Mouse (Mus musculus) MEL (cell line): ENCODE measurements around the gene Sult1d1. TPM values are rescaled to one million over a fixed set of nuclear protein-coding genes. Genes with fewer than 3 reads are reported as not detected.

ENCODE experiments used
- DNase-seq: peaks from one replicate; pipeline ENCODE4 v3.0.0; 2011; ENCODE audit warnings: low read depth, low spot score
- H3K27ac ChIP-seq: 2 replicates; pipeline ENCODE4 v1.5.1; 2012; ENCODE audit warnings: low read depth, mild to moderate bottlenecking, control low read depth, low read length, moderate library complexity; ENCODE audit not compliant: control insufficient read depth
- H3K27me3 ChIP-seq, 2 experiments: fragments of 150-350 bp in 1 of 2; sonication (generic) in 1 of 2; 2 replicates each; pipeline ENCODE4 v1.6.1; 2012; ENCODE audit warnings: low read length in 2 of 2, mild to moderate bottlenecking in 2 of 2, improper control_type of control experiment in 1 of 2, moderate library complexity in 1 of 2; ENCODE audit not compliant: insufficient read depth in 2 of 2, control insufficient read depth in 1 of 2
- H3K36me3 ChIP-seq, 2 experiments: 2 replicates each; pipeline ENCODE4 v1.6.1; 2012 to 2014; ENCODE audit warnings: low read length in 2 of 2, improper control_type of control experiment in 1 of 2, inconsistent platforms in 1 of 2, mild to moderate bottlenecking in 1 of 2; ENCODE audit not compliant: insufficient read depth in 2 of 2, control insufficient read depth in 1 of 2
- H3K4me1 ChIP-seq, 2 experiments: fragments of 150-350 bp in 1 of 2; sonication (generic) in 1 of 2; 2 replicates each; pipeline ENCODE4 v1.6.1; 2012; ENCODE audit warnings: low read length in 2 of 2, improper control_type of control experiment in 1 of 2, mild to moderate bottlenecking in 1 of 2; ENCODE audit not compliant: insufficient read depth in 2 of 2, control insufficient read depth in 1 of 2
- H3K4me3 ChIP-seq, 2 experiments: fragments of 150-350 bp in 1 of 2; sonication (generic) in 1 of 2; 2 replicates each; pipeline ENCODE4 v1.5.1; 2012; ENCODE audit warnings: low read depth in 2 of 2, low read length in 2 of 2, mild to moderate bottlenecking in 2 of 2, moderate library complexity in 2 of 2, control low read depth in 1 of 2, improper control_type of control experiment in 1 of 2; ENCODE audit not compliant: control insufficient read depth in 1 of 2, insufficient read depth in 1 of 2
- H3K79me2 ChIP-seq: 2 replicates; pipeline ENCODE4 v1.6.1; 2012; ENCODE audit warnings: mild to moderate bottlenecking, low read length, moderate library complexity; ENCODE audit not compliant: control insufficient read depth, poor library complexity, insufficient read depth
- H3K9ac ChIP-seq: 2 replicates; pipeline ENCODE4 v1.6.1; 2012; ENCODE audit warnings: low read depth, mild to moderate bottlenecking, control low read depth, low read length, moderate library complexity; ENCODE audit not compliant: control insufficient read depth, poor library complexity, severe bottlenecking
- H3K9me3 ChIP-seq: fragments of 150-350 bp; sonication (generic); replicated peaks from 2 replicates; pipeline ENCODE4 v1.6.1; 2012; ENCODE audit warnings: mild to moderate bottlenecking, low read length, improper control_type of control experiment, moderate library complexity; ENCODE audit not compliant: insufficient read depth
- BHLHE40 ChIP-seq: IDR thresholded peaks from 2 replicates; pipeline ENCODE4 v1.6.1; 2012; ENCODE audit warnings: low read depth, mild to moderate bottlenecking, inconsistent platforms, low read length, improper control_type of control experiment, borderline replicate concordance
- CHD1 ChIP-seq: IDR thresholded peaks from 2 replicates; pipeline ENCODE4 v1.6.1; 2012; ENCODE audit warnings: low read depth, mild to moderate bottlenecking, inconsistent platforms, low read length, improper control_type of control experiment
- E2F4 ChIP-seq: IDR thresholded peaks from 2 replicates; pipeline ENCODE4 v1.6.1; 2011; ENCODE audit warnings: low read depth, low read length, improper control_type of control experiment, borderline replicate concordance
- EP300 ChIP-seq, 2 experiments: IDR thresholded peaks; 2 replicates each; pipeline ENCODE4 v1.6.1; 2011; ENCODE audit warnings: improper control_type of control experiment in 2 of 2, low read length in 2 of 2, low read depth in 1 of 2, mild to moderate bottlenecking in 1 of 2
- GATA1 ChIP-seq: IDR thresholded peaks from 2 replicates; pipeline ENCODE4 v1.6.1; 2011; ENCODE audit warnings: low read depth, low read length, improper control_type of control experiment
- KAT2A ChIP-seq: conservative IDR thresholded peaks from 2 replicates; pipeline ENCODE4 v1.6.1; 2012; ENCODE audit warnings: low read depth, low read length, improper control_type of control experiment, inconsistent platforms
- MAZ ChIP-seq: IDR thresholded peaks from 2 replicates; pipeline ENCODE4 v1.6.1; 2012; ENCODE audit warnings: low read depth, mild to moderate bottlenecking, inconsistent platforms, low read length, improper control_type of control experiment
- NRF1 ChIP-seq: IDR thresholded peaks from 2 replicates; pipeline ENCODE4 v1.6.1; 2014; ENCODE audit warnings: low read depth, mild to moderate bottlenecking, inconsistent platforms, low read length, improper control_type of control experiment, moderate library complexity; ENCODE audit not compliant: poor library complexity, insufficient read depth, severe bottlenecking
- POLR2A ChIP-seq, 2 experiments: IDR thresholded peaks; 2 replicates each; pipeline ENCODE4 v1.6.1; 2011 to 2012; ENCODE audit warnings: low read length in 2 of 2, mild to moderate bottlenecking in 2 of 2, control low read depth in 1 of 2, improper control_type of control experiment in 1 of 2, low read depth in 1 of 2, moderate library complexity in 1 of 2; ENCODE audit not compliant: control insufficient read depth in 1 of 2, insufficient read depth in 1 of 2, poor library complexity in 1 of 2
- POLR2AphosphoS2 ChIP-seq: IDR thresholded peaks from 2 replicates; pipeline ENCODE4 v1.6.1; 2011; ENCODE audit warnings: low read length, improper control_type of control experiment
- POLR2AphosphoS5 ChIP-seq: IDR thresholded peaks from 2 replicates; pipeline ENCODE4 v1.6.1; 2012; ENCODE audit warnings: low read depth, borderline replicate concordance, mild to moderate bottlenecking, inconsistent platforms, low read length, moderate library complexity, mixed read lengths
- RCOR1 ChIP-seq: IDR thresholded peaks from 2 replicates; pipeline ENCODE4 v1.6.1; 2012; ENCODE audit warnings: low read depth, mild to moderate bottlenecking, inconsistent platforms, low read length, improper control_type of control experiment
- SIN3A ChIP-seq: IDR thresholded peaks from 2 replicates; pipeline ENCODE4 v1.6.1; 2012; ENCODE audit warnings: low read length, improper control_type of control experiment, inconsistent platforms
- SMC3 ChIP-seq: IDR thresholded peaks from 2 replicates; pipeline ENCODE4 v1.6.1; 2011; ENCODE audit warnings: low read depth, low read length, improper control_type of control experiment
- TBP ChIP-seq: IDR thresholded peaks from 2 replicates; pipeline ENCODE4 v1.8.0; 2011; ENCODE audit warnings: low read depth, low read length, improper control_type of control experiment
- UBTF ChIP-seq: IDR thresholded peaks from 2 replicates; pipeline ENCODE4 v1.6.1; 2012; ENCODE audit warnings: low read depth, mild to moderate bottlenecking, inconsistent platforms, low read length, improper control_type of control experiment, moderate library complexity, borderline replicate concordance; ENCODE audit not compliant: insufficient read depth
- USF2 ChIP-seq, 2 experiments: IDR thresholded peaks; 2 replicates each; pipeline ENCODE4 v1.6.1; 2011 to 2012; ENCODE audit warnings: improper control_type of control experiment in 2 of 2, low read length in 2 of 2, borderline replicate concordance in 1 of 2, inconsistent platforms in 1 of 2, low read depth in 1 of 2, mild to moderate bottlenecking in 1 of 2; ENCODE audit not compliant: insufficient read depth in 1 of 2
- ZC3H11A ChIP-seq: IDR thresholded peaks from 2 replicates; pipeline ENCODE4 v1.6.1; 2012; ENCODE audit warnings: low read depth, mild to moderate bottlenecking, inconsistent platforms, low read length, improper control_type of control experiment
- ZKSCAN1 ChIP-seq: IDR thresholded peaks from 2 replicates; pipeline ENCODE4 v1.6.1; 2012; ENCODE audit warnings: low read depth, mild to moderate bottlenecking, inconsistent platforms, low read length, improper control_type of control experiment, moderate library complexity
- polyA plus RNA-seq, 2 experiments: library from polyadenylated mRNA; stranded (reverse) in 1 of 2; unstranded in 1 of 2; fragments of >175 nt in 1 of 2; fragments of >200 nt in 1 of 2; gene quantifications; 2 replicates each; pipeline versions ENCODE4 v1.2.1 to v1.2.4; 2012; ENCODE audit warnings: low replicate concordance in 2 of 2, low read depth in 1 of 2; ENCODE audit not compliant: insufficient read length in 2 of 2, insufficient read depth in 1 of 2, missing spikeins in 1 of 2
- total RNA-seq: library from RNA; depleted of rRNA; stranded (reverse); fragments of 300-350 nt; gene quantifications from 2 replicates; pipeline ENCODE4 v1.2.3, GENCODE M21; 2012; rRNA removed

Gene Sult1d1
- total RNA-seq, result not detected in 2 replicates
- polyA plus RNA-seq, result not detected

- Histone ChIP-seq H3K36me3 (no peaks in the 10 kb centered on the region), H3K79me2 (no peaks in the 10 kb centered on the region), H3K4me3 (no peak within 1 kb of the TSS), H3K9ac (no peak within 1 kb of the TSS), H3K4me1 (no peaks in the 10 kb centered on the region), H3K27me3 (no peaks in the 10 kb centered on the region), H3K27ac (no peak within 1 kb of the TSS), H3K9me3 (no peaks in the 10 kb centered on the region)
- DNase-seq, result no peak
- no peak for TF ChIP-seq E2F4
- no peak for TF ChIP-seq POLR2AphosphoS2
- TF ChIP-seq KAT2A, result no peak
- TF ChIP-seq RCOR1, result no peak
- no peak for TF ChIP-seq SMC3
- TF ChIP-seq NRF1, result no peak
- TF ChIP-seq EP300 (IDR thresholded peaks at IDR 0.05; ENCODE audit: low read depth in 1 of 2, low read length in 2 of 2), result no peak
- TF ChIP-seq CHD1, result no peak
- TF ChIP-seq USF2 (IDR thresholded peaks at IDR 0.05; ENCODE audit: borderline replicate concordance in 1 of 2, insufficient read depth in 1 of 2, low read depth in 1 of 2, low read length in 2 of 2), result no peak
Measured at GRCm38 (mm10) chr5:87568845-87569244, at the start of gene Sult1d1. Gene Sult1d1 (minus strand): TSS chr5:87569027.

- Histone ChIP-seq H3K79me2 (no peaks in the 10 kb centered on the region), H3K27me3 (no peaks in the 10 kb centered on the region), H3K36me3 (no peaks in the 10 kb centered on the region), H3K27ac (no peak overlapping the region), H3K4me1 (no peaks in the 10 kb centered on the region), H3K9me3 (no peaks in the 10 kb centered on the region), H3K4me3 (no peak overlapping the region), H3K9ac (no peak overlapping the region)
- TF ChIP-seq TBP (no peak), POLR2A (IDR thresholded peaks at IDR 0.05; ENCODE audit: control insufficient read depth in 1 of 2, insufficient read depth in 1 of 2, low read depth in 1 of 2, low read length in 2 of 2, poor library complexity in 1 of 2) (no peak)
- no peak for DNase-seq
Measured at GRCm38 (mm10) chr5:87615128-87615390, 46.2 kb upstream of the Sult1d1 start.

- no peak for DNase-seq
- Histone ChIP-seq H3K9ac (no peak overlapping the region), H3K27ac (no peak overlapping the region), H3K79me2 (no peaks in the 10 kb centered on the region), H3K4me3 (no peak overlapping the region)
- no peak for TF ChIP-seq BHLHE40
- no peak for TF ChIP-seq ZKSCAN1
- TF ChIP-seq UBTF, result no peak
- TF ChIP-seq E2F4, result no peak
- no peak for TF ChIP-seq EP300 (IDR thresholded peaks at IDR 0.05; ENCODE audit: low read depth in 1 of 2, low read length in 2 of 2)
- no peak for TF ChIP-seq NRF1
- TF ChIP-seq GATA1, result no peak
- TF ChIP-seq POLR2AphosphoS5, result no peak
- TF ChIP-seq ZC3H11A, result no peak
- TF ChIP-seq USF2 (IDR thresholded peaks at IDR 0.05; ENCODE audit: borderline replicate concordance in 1 of 2, insufficient read depth in 1 of 2, low read depth in 1 of 2, low read length in 2 of 2), result no peak
- no peak for TF ChIP-seq MAZ
- no peak for TF ChIP-seq TBP
- no peak for TF ChIP-seq SIN3A
- no peak for TF ChIP-seq KAT2A
- no peak for TF ChIP-seq CHD1
- TF ChIP-seq, all 39 proteins: peak for 0
- H3K36me3 ChIP-seq, result no peaks in the 10 kb centered on the region
- no peaks in the 10 kb centered on the region for H3K4me1 ChIP-seq
- H3K9me3 ChIP-seq, result no peaks in the 10 kb centered on the region
- no peaks in the 10 kb centered on the region for H3K27me3 ChIP-seq
Measured at GRCm38 (mm10) chr5:87614364-87615127, 45.7 kb upstream of the Sult1d1 start.
